Mouse (Mus musculus) thymus, adult 2 months (tissue): ENCODE measurements around the gene Scnn1a. TPM values are rescaled to one million over a fixed set of nuclear protein-coding genes. Genes with fewer than 3 reads are reported as not detected.

ENCODE experiments used
- DNase-seq: peaks from one replicate; pipeline ENCODE4 v3.0.0; 2021
- H3K27ac ChIP-seq: fragments of 200-500 bp; 2 replicates; pipeline ENCODE4 v1.5.1; 2012; ENCODE audit warnings: low read length, control low read depth; ENCODE audit not compliant: control insufficient read depth, insufficient read depth
- H3K27me3 ChIP-seq: fragments of 200-500 bp; 2 replicates; pipeline ENCODE4 v1.6.1; 2012; ENCODE audit warnings: mild to moderate bottlenecking, low read length, moderate library complexity, mixed read lengths; ENCODE audit not compliant: control insufficient read depth, insufficient read depth
- H3K36me3 ChIP-seq: fragments of 200-500 bp; 2 replicates; pipeline ENCODE4 v1.6.1; 2012; ENCODE audit warnings: mild to moderate bottlenecking, low read length, moderate library complexity; ENCODE audit not compliant: control insufficient read depth, insufficient read depth
- H3K4me1 ChIP-seq: fragments of 200-500 bp; replicated peaks from 2 replicates; pipeline ENCODE4 v1.6.1; 2012; ENCODE audit warnings: low read length; ENCODE audit not compliant: control insufficient read depth, insufficient read depth
- H3K4me3 ChIP-seq: fragments of 200-500 bp; 2 replicates; pipeline ENCODE4 v1.5.1; 2012; ENCODE audit warnings: mild to moderate bottlenecking, low read length, control low read depth, moderate library complexity; ENCODE audit not compliant: control insufficient read depth, insufficient read depth
- CTCF ChIP-seq: fragments of 200-500 bp; IDR thresholded peaks from 2 replicates; pipeline ENCODE4 v1.5.1; 2012; ENCODE audit warnings: mild to moderate bottlenecking, control low read depth, low read length, moderate library complexity, borderline replicate concordance; ENCODE audit not compliant: control insufficient read depth, poor library complexity, insufficient read depth; ENCODE audit errors: extremely low read depth
- POLR2A ChIP-seq: fragments of 200-500 bp; IDR thresholded peaks from 2 replicates; pipeline ENCODE4 v1.6.1; 2012; ENCODE audit warnings: mild to moderate bottlenecking, low read length, control low read depth, moderate library complexity; ENCODE audit not compliant: control insufficient read depth, poor library complexity, insufficient read depth; ENCODE audit errors: extremely low read depth
- WGBS: fragments of 180-500 bp; shearing (Covaris S2); methylation state at CpG from one replicate; pipeline ENCODE4 v1.1.7; 2018; 5-methylcytosine and 5-hydroxymethylcytosine counted together
- polyA plus RNA-seq: library from polyadenylated mRNA; depleted of rRNA; stranded (reverse); fragments of >200 nt; gene quantifications from 2 replicates; pipeline ENCODE4 v1.2.3, GENCODE M21; 2012

Gene Scnn1a
- polyA plus RNA-seq, 1 experiment = 32.8 TPM

DNA sequence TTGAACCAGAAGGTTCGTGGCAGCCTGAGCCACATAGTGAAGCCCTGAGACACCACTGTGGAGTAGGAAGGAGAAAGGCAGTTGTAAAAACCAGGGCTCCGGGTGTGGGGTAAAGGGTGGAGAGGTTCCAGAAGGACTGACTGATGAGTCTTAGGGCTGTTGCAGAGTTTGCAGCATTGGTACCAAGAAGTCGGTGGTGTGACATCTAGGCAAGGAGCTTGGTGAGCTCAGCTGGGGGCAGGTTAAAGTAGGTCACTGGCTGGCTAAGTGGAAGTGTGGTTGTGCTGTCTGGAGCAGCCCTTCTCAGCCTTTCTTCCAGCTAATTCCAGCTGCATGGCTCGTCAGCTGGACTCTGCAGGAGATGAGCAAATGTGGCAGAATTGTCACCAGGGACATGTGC lies 32.4 kb downstream of the Scnn1a start:
- 14% methylated on average over 4 of the region's 4 CpGs for WGBS
- no peak for TF ChIP-seq CTCF
- TF ChIP-seq POLR2A = no peak
- H3K27me3 ChIP-seq = no peaks in the 10 kb centered on the region
- H3K36me3 ChIP-seq = peaks cover 8% of the 10 kb centered on the region
- H3K4me3 ChIP-seq = peak overlapping the region; percentile 39
- no peak for DNase-seq
- peak overlapping the region; percentile 89 for H3K27ac ChIP-seq
- peaks cover 72% of the 10 kb centered on the region for H3K4me1 ChIP-seq

DNA sequence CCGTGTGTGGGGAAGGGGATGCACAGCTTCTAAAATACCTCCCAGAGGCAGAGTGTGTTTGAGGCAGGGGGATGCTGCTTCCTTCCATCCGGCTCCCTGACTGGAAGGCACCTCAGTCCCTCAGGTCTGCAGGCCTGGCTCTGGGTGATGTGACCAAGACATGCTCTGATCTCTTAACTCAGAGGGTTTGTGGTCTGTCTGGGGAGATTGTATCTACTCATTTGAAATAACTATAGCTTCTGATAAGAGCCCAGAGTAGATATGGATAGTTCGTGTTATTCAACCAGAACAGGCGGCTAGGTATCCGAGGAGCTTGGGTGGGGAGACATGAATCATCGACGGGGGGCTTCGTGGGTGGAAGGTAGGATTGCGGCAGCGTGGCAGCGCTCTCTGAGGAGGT lies 32.8 kb downstream of the Scnn1a start:
- H3K36me3 ChIP-seq = peaks cover 13% of the 10 kb centered on the region
- H3K4me1 ChIP-seq = peaks cover 70% of the 10 kb centered on the region
- H3K27ac ChIP-seq = peak overlapping the region; percentile 89
- 14% methylated on average over 11 of the region's 11 CpGs for WGBS
- TF ChIP-seq CTCF (peak; percentile 13; the same call in 1 of the 2 replicates), POLR2A (no peak)
- DNase-seq = no peak
- H3K4me3 ChIP-seq = peak overlapping the region; percentile 39
- H3K27me3 ChIP-seq = no peaks in the 10 kb centered on the region

- WGBS = 9% methylated on average over 4 of the region's 4 CpGs
- TF ChIP-seq POLR2A (no peak), CTCF (no peak)
- Histone ChIP-seq H3K27me3 (no peaks in the 10 kb centered on the region), H3K4me1 (peaks cover 65% of the 10 kb centered on the region), H3K36me3 (peaks cover 17% of the 10 kb centered on the region), H3K27ac (peak overlapping the region; percentile 89), H3K4me3 (peak overlapping the region; percentile 39)
- peak; percentile 74 for DNase-seq
Observed at GRCm38 (mm10) chr6:125353655-125354054, 33.2 kb downstream of the Scnn1a start.

DNA sequence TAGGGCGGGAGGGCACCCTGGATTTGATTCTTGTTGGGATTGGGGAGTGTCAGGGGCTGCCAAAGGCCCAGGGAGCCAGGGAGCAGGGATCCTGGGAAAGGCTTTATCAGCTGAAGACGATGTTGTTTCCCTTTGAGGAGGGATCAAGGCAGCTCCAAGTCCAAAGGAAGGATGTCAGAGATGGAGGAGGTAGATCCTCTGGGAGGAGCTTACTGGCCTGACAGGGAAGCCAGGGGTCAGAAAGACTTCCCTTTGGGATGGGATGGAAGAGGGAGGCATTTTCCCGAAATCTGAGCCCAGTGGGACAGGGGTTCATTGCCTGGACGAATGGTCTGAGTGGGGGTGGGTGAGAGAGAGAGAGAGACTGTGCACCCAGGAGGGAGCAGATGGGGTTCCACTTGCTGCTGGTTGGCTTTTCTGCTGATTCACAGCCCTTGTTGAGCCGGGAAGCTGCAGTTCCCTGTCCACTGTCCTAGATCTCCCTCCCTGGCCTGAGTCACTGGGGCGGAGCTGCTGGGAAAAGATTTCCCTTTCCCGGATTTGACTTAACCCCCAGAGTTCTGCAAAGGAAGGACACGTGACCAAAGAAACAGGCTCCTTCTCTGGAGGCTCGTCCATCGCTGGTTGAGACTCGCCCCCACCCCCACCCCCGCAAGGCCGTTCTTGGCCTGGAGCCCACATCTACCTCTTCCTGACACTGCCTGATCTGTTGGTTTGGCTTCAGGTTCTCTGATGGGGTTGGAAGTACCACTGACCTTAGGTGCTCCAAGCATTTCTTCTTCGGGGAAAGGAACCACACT lies 34.1 kb downstream of the Scnn1a start:
- H3K27ac ChIP-seq = peak overlapping the region; percentile 89

DNA sequence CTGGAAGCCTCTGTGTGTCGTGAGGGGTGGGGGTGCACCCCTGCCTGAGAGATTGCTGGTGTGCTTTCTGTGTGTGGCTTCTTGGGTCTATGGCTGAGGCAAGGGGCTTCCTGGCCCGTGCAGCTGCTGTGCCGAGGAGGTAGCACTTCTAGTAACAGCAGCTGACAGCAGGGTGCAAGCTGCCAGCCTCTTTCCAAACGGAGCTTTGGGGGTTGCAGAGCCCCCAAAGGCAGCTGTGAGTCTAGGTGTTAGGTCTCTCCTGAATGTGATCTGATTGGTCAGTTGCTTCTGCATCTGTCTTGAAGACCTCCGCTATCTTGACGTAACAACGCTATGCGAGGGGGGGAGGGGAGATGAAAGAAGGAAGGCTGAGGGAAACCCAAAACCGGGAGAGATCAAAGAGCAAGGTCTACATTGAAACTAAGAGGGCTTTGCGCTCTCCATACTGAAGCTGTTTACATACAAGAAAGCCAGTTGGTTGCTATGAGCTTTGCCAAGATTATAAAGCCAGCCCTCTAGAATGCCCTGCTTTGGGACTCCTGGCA lies 34.8 kb downstream of the Scnn1a start:
- peaks cover 59% of the 10 kb centered on the region for H3K4me1 ChIP-seq
- peak overlapping the region; percentile 6; the same call in 1 of the 2 replicates for H3K4me3 ChIP-seq
- TF ChIP-seq POLR2A (no peak), CTCF (no peak)
- H3K36me3 ChIP-seq = peaks cover 33% of the 10 kb centered on the region
- DNase-seq = peak; percentile 83
- peak overlapping the region; percentile 89 for H3K27ac ChIP-seq
- H3K27me3 ChIP-seq = no peaks in the 10 kb centered on the region
- 1% methylated on average over 10 of the region's 10 CpGs for WGBS

More for the DNA sequence above, 34.1 kb downstream of the Scnn1a start:
- TF ChIP-seq POLR2A = no peak
- no peak for TF ChIP-seq CTCF
- H3K4me3 ChIP-seq = peak overlapping the region; percentile 6; the same call in 1 of the 2 replicates
- peaks cover 59% of the 10 kb centered on the region for H3K4me1 ChIP-seq
- WGBS = 23% methylated on average over 14 of the region's 14 CpGs
- DNase-seq = no peak
- H3K27me3 ChIP-seq = no peaks in the 10 kb centered on the region
- H3K36me3 ChIP-seq = peaks cover 26% of the 10 kb centered on the region

DNA sequence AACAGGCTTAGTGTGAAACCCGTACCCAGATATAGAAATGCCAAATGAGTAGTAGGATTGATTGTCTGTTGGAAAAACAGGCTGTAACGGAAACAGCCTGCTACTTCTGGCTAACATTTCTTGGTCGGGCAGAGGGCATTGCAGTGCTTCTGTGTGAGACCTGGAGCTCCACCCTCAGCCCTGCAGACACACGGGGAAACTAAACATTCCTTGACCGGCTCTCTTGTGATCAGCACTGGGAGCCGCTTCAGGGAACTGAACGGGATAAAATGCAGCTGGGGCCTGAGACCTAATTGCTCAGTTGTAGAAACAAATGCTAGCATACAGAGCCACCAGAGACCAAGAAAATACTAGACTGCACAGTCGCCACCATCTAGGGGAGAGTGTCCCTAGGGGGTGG lies 35.8 kb downstream of the Scnn1a start:
- no peak for DNase-seq
- WGBS = 83% methylated on average over 8 of the region's 8 CpGs
- Histone ChIP-seq H3K4me1 (peaks cover 56% of the 10 kb centered on the region), H3K27ac (peak overlapping the region; percentile 89), H3K27me3 (no peaks in the 10 kb centered on the region), H3K4me3 (no peak overlapping the region), H3K36me3 (peaks cover 43% of the 10 kb centered on the region)
- TF ChIP-seq CTCF (no peak), POLR2A (no peak)

DNA sequence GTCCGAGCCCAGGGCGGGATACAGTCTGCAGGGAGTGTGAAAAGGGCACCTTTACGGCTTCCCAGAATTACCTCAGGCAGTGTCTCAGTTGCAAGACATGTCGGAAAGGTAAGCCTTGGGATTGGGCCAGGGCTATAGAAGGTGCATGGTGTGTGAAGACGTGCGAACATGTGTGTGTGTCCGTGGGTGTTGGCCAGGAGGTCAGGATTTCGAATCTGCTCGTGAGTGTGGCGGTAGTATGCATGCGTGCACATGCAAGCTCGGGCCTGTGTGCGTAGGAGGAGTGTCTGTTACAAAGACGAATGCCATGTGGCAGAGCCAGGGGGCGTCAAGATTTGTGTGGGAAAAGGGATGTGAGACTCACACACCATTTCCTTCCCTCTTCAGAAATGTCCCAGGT lies 36.9 kb downstream of the Scnn1a start:
- TF ChIP-seq POLR2A (no peak), CTCF (no peak)
- Histone ChIP-seq H3K4me1 (peaks cover 45% of the 10 kb centered on the region), H3K27ac (no peak overlapping the region), H3K27me3 (no peaks in the 10 kb centered on the region), H3K36me3 (peaks cover 53% of the 10 kb centered on the region), H3K4me3 (no peak overlapping the region)
- 96% methylated on average over 15 of the region's 15 CpGs for WGBS
- DNase-seq = no peak
